Mouse (Mus musculus) intestine, postnatal 0 days (tissue): Measurements from ENCODE around the gene 1810010H24Rik. TPM values are rescaled to one million over a fixed set of nuclear protein-coding genes. Genes with fewer than 3 reads are reported as not detected.
"Not testable (repeated sequence)": the region's sequence is repeated elsewhere in the genome, so short reads cannot be mapped to it uniquely, and the experiment has no call there.

Experiments used
- ATAC-seq: fragments of 200-750 bp; cut with Nextera tagmentation; 2 replicates; pipeline ENCODE4 v1.8.0; 2017; ENCODE audit warnings: mild to moderate bottlenecking, moderate TSS enrichment, moderate library complexity
- H3K27ac ChIP-seq: fragments of 300-500 bp; sonication (generic); 2 replicates; pipeline ENCODE4 v1.5.1; 2014; ENCODE audit warnings: mild to moderate bottlenecking, low read depth, low read length, moderate library complexity
- H3K27me3 ChIP-seq: fragments of 300-500 bp; sonication (generic); replicated peaks from 2 replicates; pipeline ENCODE4 v1.6.1; 2014; ENCODE audit warnings: low read length, mixed read lengths; ENCODE audit not compliant: control insufficient read depth, insufficient read depth
- H3K36me3 ChIP-seq: fragments of 300-500 bp; sonication (generic); 2 replicates; pipeline ENCODE4 v1.6.1; 2014; ENCODE audit warnings: mild to moderate bottlenecking, moderate library complexity; ENCODE audit not compliant: control insufficient read depth, insufficient read depth
- H3K4me1 ChIP-seq: fragments of 300-500 bp; sonication (generic); replicated peaks from 2 replicates; pipeline ENCODE4 v1.6.1; 2014; ENCODE audit warnings: antibody characterized with exemption, low read length, mixed read lengths; ENCODE audit not compliant: control insufficient read depth, insufficient read depth
- H3K4me2 ChIP-seq: fragments of 300-500 bp; sonication (generic); replicated peaks from 2 replicates; pipeline ENCODE4 v1.6.1; 2014; ENCODE audit warnings: low read depth, mild to moderate bottlenecking, moderate library complexity
- H3K4me3 ChIP-seq: fragments of 300-500 bp; sonication (generic); 2 replicates; pipeline ENCODE4 v1.5.1; 2014; ENCODE audit warnings: low read depth, low read length
- H3K9ac ChIP-seq: fragments of 300-500 bp; sonication (generic); 2 replicates; pipeline ENCODE4 v1.6.1; 2014; ENCODE audit warnings: mild to moderate bottlenecking, low read depth, low read length
- H3K9me3 ChIP-seq: fragments of 300-500 bp; sonication (generic); 2 replicates; pipeline ENCODE4 v1.6.1; 2016; ENCODE audit warnings: mixed run types; ENCODE audit not compliant: control insufficient read depth
- CTCF ChIP-seq: sonication (generic); IDR thresholded peaks from 2 replicates; pipeline ENCODE4 v1.5.1; 2016; ENCODE audit warnings: low read depth, mild to moderate bottlenecking, control low read depth, antibody characterized with exemption, moderate library complexity
- WGBS: fragments of 180-500 bp; shearing (Covaris S2); extraction: QIAGEN DNeasy Blood & Tissue Kit; methylation state at CpG from one replicate; pipeline ENCODE4 v1.1.7; 2014; 5-methylcytosine and 5-hydroxymethylcytosine counted together
- polyA plus RNA-seq: library from polyadenylated mRNA; unstranded; fragments of >200 nt; fragmentation: Nextera tagmentation; extraction: Ambion mirVana; gene quantifications from 2 replicates; pipeline ENCODE4 v1.2.1, GENCODE M21; 2015

Gene 1810010H24Rik
- 9.6 and 9.9 TPM in 2 replicates for polyA plus RNA-seq

GRCm38 (mm10) chr11:107025411-107026321, at the start of gene 1810010H24Rik:
Gene 1810010H24Rik (plus strand): TSS chr11:107025681.
- Histone ChIP-seq H3K4me1 (0 out of 2 replicates have a peak, but pooled peaks cover 3% of the 10 kb centered on the region), H3K27me3 (no peaks in the 10 kb centered on the region), H3K4me3 (peak within 1 kb of the TSS; percentile 68), H3K9ac (peak within 1 kb of the TSS; percentile 48), H3K9me3 (no peaks in the 10 kb centered on the region), H3K4me2 (peak within 1 kb of the TSS; percentile 93), H3K27ac (no peak within 1 kb of the TSS), H3K36me3 (no peaks in the 10 kb centered on the region)
- ATAC-seq = no peak
- 2% methylated on average over 45 of the region's 45 CpGs for WGBS
- no peak for TF ChIP-seq CTCF

- 0 out of 2 replicates have a peak, but pooled peaks have one; percentile 15 for TF ChIP-seq CTCF
- Histone ChIP-seq H3K36me3 (no peaks in the 10 kb centered on the region), H3K4me2 (no peak overlapping the region), H3K27me3 (no peaks in the 10 kb centered on the region), H3K4me3 (no peak overlapping the region), H3K9ac (no peak overlapping the region), H3K4me1 (no peaks in the 10 kb centered on the region), H3K9me3 (no peaks in the 10 kb centered on the region), H3K27ac (no peak overlapping the region)
- 70% methylated on average over 8 of the region's 8 CpGs for WGBS
- ATAC-seq = no peak
Observed at GRCm38 (mm10) chr11:106976194-106976593, 49.3 kb upstream of the 1810010H24Rik start.

- H3K4me2 ChIP-seq = no peak overlapping the region
- no peaks in the 10 kb centered on the region for H3K9me3 ChIP-seq
- no peaks in the 10 kb centered on the region for H3K27me3 ChIP-seq
- no peaks in the 10 kb centered on the region for H3K36me3 ChIP-seq
- no peak overlapping the region for H3K27ac ChIP-seq
- no peaks in the 10 kb centered on the region for H3K4me1 ChIP-seq
- TF ChIP-seq CTCF = peak; percentile 92
- no peak overlapping the region for H3K4me3 ChIP-seq
- no peak overlapping the region for H3K9ac ChIP-seq
- WGBS = 13% methylated on average over 7 of the region's 7 CpGs
- ATAC-seq = no peak
Observed at GRCm38 (mm10) chr11:106980455-106980854, 45.0 kb upstream of the 1810010H24Rik start.

- H3K9ac ChIP-seq = no peak overlapping the region
- H3K4me1 ChIP-seq = no peaks in the 10 kb centered on the region
- H3K9me3 ChIP-seq = no peaks in the 10 kb centered on the region
- H3K27me3 ChIP-seq = no peaks in the 10 kb centered on the region
- TF ChIP-seq CTCF = no peak
- H3K4me2 ChIP-seq = no peak overlapping the region
- H3K27ac ChIP-seq = peak overlapping the region; percentile 11; the same call in 1 of the 2 replicates
- no peak for ATAC-seq
- WGBS = 66% methylated on average over 1 of the region's 1 CpGs
- no peaks in the 10 kb centered on the region; the same call in 1 of the 2 replicates for H3K36me3 ChIP-seq
- H3K4me3 ChIP-seq = no peak overlapping the region
Observed at GRCm38 (mm10) chr11:106981787-106982186, 43.7 kb upstream of the 1810010H24Rik start.

GRCm38 (mm10) chr11:106982351-106982750, 43.1 kb upstream of the 1810010H24Rik start:
- no peak overlapping the region for H3K9ac ChIP-seq
- peak; percentile 62 for ATAC-seq
- no peak overlapping the region for H3K4me3 ChIP-seq
- no peaks in the 10 kb centered on the region; the same call in 1 of the 2 replicates for H3K36me3 ChIP-seq
- no peak overlapping the region for H3K4me2 ChIP-seq
- TF ChIP-seq CTCF = no peak
- peak overlapping the region; percentile 11; the same call in 1 of the 2 replicates for H3K27ac ChIP-seq
- no peaks in the 10 kb centered on the region for H3K4me1 ChIP-seq
- 17% methylated on average over 5 of the region's 5 CpGs for WGBS
- H3K9me3 ChIP-seq = no peaks in the 10 kb centered on the region
- no peaks in the 10 kb centered on the region for H3K27me3 ChIP-seq

- H3K9ac ChIP-seq, H3K4me2 ChIP-seq, H3K9me3 ChIP-seq, ATAC-seq, H3K27me3 ChIP-seq, H3K27ac ChIP-seq, H3K4me1 ChIP-seq, H3K4me3 ChIP-seq: not testable (repeated sequence)
- 71% methylated on average over 9 of the region's 9 CpGs for WGBS
- H3K36me3 ChIP-seq = peaks cover 26% of the 10 kb centered on the region
Observed at GRCm38 (mm10) chr11:106985979-106986604, 39.4 kb upstream of the 1810010H24Rik start.
